Mouse (Mus musculus) G1E (cell line): Measurements from ENCODE around the gene Ddn.
A peak's percentile ranks its signal among the peaks of the same experiment; 100 is the strongest.

ENCODE experiments used
- CTCF ChIP-seq: IDR thresholded peaks from 2 replicates; pipeline ENCODE4 v1.5.1; 2012; ENCODE audit warnings: low read depth, low read length, inconsistent platforms, mixed read lengths
- GATA1 ChIP-seq: IDR thresholded peaks from 2 replicates; pipeline ENCODE4 v1.6.1; 2012; ENCODE audit warnings: borderline replicate concordance, low read length, inconsistent platforms, mixed read lengths
- GATA2 ChIP-seq: IDR thresholded peaks from 2 replicates; pipeline ENCODE4 v1.6.1; 2012; ENCODE audit warnings: low read depth, low read length, inconsistent platforms, borderline replicate concordance

DNA sequence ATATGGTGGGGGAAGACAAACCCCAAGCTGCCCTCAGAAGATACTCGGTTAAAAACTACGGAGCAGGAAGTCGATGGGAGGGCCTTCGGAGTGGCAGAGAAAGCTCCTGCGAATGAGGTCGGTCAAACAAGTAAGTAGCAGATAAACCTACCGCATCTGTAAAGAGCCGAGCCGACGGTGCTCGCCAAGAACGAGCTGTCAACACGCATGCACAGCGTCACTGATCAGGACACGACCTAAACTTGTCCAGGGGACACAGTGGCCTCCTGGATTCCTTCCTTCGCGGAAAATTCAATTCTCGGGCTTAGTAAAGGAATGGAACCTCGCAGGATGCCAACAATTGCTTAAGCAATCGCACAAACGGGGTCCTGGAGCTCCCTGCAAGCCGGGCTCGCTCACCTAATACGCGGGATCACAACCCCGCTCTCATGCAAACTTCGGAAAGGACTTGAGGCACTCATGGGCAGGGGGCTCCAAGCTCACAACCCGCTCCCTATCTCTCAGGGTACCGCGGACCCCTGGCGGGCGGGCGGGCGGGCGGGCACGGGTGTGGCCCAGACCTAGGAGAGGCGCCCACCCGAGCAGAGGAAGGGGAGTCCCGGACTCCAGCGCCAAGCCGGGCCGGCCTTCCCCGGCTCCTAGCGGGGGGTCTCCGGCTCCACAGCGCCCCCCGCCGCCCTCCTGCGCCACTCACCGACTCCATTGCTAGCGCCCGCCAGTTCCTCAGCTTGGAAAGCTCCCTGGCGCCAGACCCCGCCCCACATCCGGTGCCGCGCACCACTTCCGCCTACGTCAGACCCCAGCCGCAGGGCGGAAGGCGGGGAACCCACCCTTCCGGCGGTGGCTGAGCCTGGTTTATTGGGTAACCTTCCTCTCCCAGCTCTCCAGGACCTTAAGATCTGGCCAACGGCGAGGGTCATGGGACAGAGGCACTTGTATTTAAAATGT is 21.7 kb upstream of the Ddn start, which contains the start of gene Prkag1:
- TF ChIP-seq CTCF, result peak; percentile 25; the same call in 1 of the 2 replicates
- TF ChIP-seq GATA2, result no peak
- TF ChIP-seq GATA1, result no peak
